Mouse (Mus musculus) heart, postnatal 0 days (tissue): Measurements from ENCODE around the gene Trmt1. TPM values are rescaled to one million over a fixed set of nuclear protein-coding genes. Genes with fewer than 3 reads are reported as not detected.

Experiments
- ATAC-seq: fragments of 200-750 bp; cut with Nextera tagmentation; 2 replicates; pipeline ENCODE4 v1.8.0; 2017; ENCODE audit warnings: low read depth, moderate number of reproducible peaks, moderate library complexity; ENCODE audit not compliant: insufficient read depth
- DNase-seq: peaks from one replicate; pipeline ENCODE4 v3.0.0-alpha.2; 2016; ENCODE audit warnings: low spot score
- H3K27ac ChIP-seq: fragments of 300-500 bp; sonication (generic); 2 replicates; pipeline ENCODE4 v1.5.1; 2014; ENCODE audit warnings: low read depth, mild to moderate bottlenecking
- H3K27me3 ChIP-seq: fragments of 300-500 bp; sonication (generic); 2 replicates; pipeline ENCODE4 v1.6.1; 2014; ENCODE audit warnings: low read length, mixed read lengths; ENCODE audit not compliant: control insufficient read depth, insufficient read depth
- H3K36me3 ChIP-seq: fragments of 300-500 bp; sonication (generic); replicated peaks from 2 replicates; pipeline ENCODE4 v1.6.1; 2014; ENCODE audit warnings: low read length, mixed read lengths; ENCODE audit not compliant: control insufficient read depth, insufficient read depth
- H3K4me1 ChIP-seq: fragments of 300-500 bp; sonication (generic); 2 replicates; pipeline ENCODE4 v1.6.1; 2014; ENCODE audit warnings: antibody characterized with exemption; ENCODE audit not compliant: control insufficient read depth, insufficient read depth
- H3K4me2 ChIP-seq: fragments of 300-500 bp; sonication (generic); 2 replicates; pipeline ENCODE4 v1.6.1; 2014; ENCODE audit warnings: low read depth, mild to moderate bottlenecking, low read length, moderate library complexity
- H3K4me3 ChIP-seq: fragments of 300-500 bp; sonication (generic); 2 replicates; pipeline ENCODE4 v1.5.1; 2014; ENCODE audit warnings: low read depth, low read length
- H3K9ac ChIP-seq: fragments of 300-500 bp; sonication (generic); replicated peaks from 2 replicates; pipeline ENCODE4 v1.6.1; 2014; ENCODE audit warnings: low read depth, low read length, mixed read lengths
- H3K9me3 ChIP-seq: fragments of 300-500 bp; sonication (generic); replicated peaks from 2 replicates; pipeline ENCODE4 v1.6.1; 2016; ENCODE audit warnings: low read length; ENCODE audit not compliant: control insufficient read depth
- CTCF ChIP-seq: IDR thresholded peaks from 2 replicates; pipeline ENCODE4 v1.5.1; 2016; ENCODE audit warnings: antibody characterized with exemption, control low read depth, low read depth
- EP300 ChIP-seq: IDR thresholded peaks from 2 replicates; pipeline ENCODE4 v1.6.1; 2016; ENCODE audit warnings: antibody characterized with exemption, low read depth
- WGBS: fragments of 180-500 bp; shearing (Covaris S2); extraction: QIAGEN DNeasy Blood & Tissue Kit; methylation state at CpG from one replicate; pipeline ENCODE4 v1.1.7; 2014; 5-methylcytosine and 5-hydroxymethylcytosine counted together
- polyA plus RNA-seq: library from polyadenylated mRNA; unstranded; fragments of >200 nt; fragmentation: Nextera tagmentation; extraction: Ambion mirVana; gene quantifications from 2 replicates; pipeline ENCODE4 v1.2.1, GENCODE M21; 2015
- total RNA-seq: library from RNA; depleted of rRNA; stranded (reverse); fragments of >200 nt; gene quantifications from 2 replicates; pipeline ENCODE4 v1.2.3, GENCODE M21; 2014; ENCODE audit warnings: low replicate concordance

Trmt1 gene
- total and polyA plus RNA-seq, 2 experiments from 2014 or later, result 29.5 to 98.3 TPM

DNA sequence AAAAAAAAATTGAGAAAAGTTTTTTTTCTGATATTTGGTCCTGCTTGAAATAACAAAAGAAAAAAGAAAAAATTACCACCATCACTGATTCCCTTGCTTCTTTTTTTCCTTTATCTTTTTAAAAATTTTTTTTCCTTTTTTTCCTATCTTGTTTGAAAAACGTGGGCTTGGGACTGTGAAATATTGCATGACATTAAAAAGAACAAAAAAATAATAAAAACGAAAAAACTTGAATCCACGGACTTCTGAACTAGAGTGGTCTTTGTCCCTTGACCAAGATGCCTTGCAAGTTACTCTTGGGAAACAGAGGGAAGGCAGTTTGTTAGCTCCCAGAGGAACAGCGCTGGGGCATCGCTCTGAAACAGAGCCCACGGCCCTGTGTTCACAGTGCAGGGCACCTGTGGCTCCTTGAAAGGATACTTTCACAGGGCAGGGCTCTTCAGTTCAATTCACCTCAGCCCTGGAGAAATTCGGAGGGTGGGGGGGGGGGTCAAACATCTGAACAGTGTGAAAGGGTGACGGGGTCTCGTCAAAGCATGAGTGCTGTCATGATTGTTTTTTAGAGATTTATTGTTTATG, 46.0 kb upstream of the Trmt1 start:
- Histone ChIP-seq H3K36me3 (no peaks in the 10 kb centered on the region), H3K27me3 (no peaks in the 10 kb centered on the region), H3K4me1 (no peaks in the 10 kb centered on the region), H3K4me2 (peak overlapping the region; percentile 69), H3K27ac (no peak overlapping the region), H3K4me3 (peak overlapping the region; percentile 73), H3K9me3 (no peaks in the 10 kb centered on the region), H3K9ac (peak overlapping the region; percentile 41)
- 32% methylated on average over 9 of the region's 9 CpGs for WGBS
- TF ChIP-seq EP300, result no peak
- no peak for TF ChIP-seq CTCF
- DNase-seq (no peak), ATAC-seq (no peak)

DNA sequence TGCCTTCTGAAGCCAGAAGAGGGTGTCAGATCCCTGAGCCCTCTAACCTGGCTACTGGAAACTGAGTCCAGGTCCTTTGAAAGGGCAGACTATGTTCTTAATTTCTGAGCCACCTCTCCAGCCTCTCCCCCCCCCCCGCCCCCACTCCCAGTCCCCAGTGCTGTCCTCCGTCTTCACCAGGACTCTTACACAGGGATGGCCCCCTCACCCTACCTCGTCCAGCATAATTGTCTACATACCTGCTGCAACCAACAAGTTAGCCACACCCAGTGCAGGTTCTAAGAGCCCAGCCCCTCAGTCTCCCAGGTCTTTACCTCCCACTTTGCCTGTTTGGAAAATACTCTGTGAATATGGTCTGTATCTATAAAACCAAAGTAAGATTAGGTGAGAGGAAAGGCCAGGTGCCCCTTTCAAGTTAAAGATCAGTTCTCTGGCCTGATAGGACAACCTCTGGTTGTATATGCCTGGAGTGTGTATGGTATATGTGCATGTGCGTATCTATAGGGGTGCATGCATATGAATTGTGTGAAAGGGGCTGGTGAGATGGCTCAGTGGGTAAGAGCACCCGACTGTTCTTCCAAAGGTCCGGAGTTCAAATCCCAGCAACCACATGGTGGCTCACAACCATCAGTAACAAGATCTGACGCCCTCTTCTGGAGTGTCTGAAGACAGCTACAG, 45.4 kb upstream of the Trmt1 start:
- Histone ChIP-seq H3K4me3 (no peak overlapping the region), H3K9me3 (no peaks in the 10 kb centered on the region), H3K4me2 (no peak overlapping the region; the same call in 1 of the 2 replicates), H3K4me1 (no peaks in the 10 kb centered on the region), H3K9ac (no peak overlapping the region), H3K36me3 (no peaks in the 10 kb centered on the region), H3K27ac (no peak overlapping the region), H3K27me3 (no peaks in the 10 kb centered on the region)
- 76% methylated on average over 7 of the region's 7 CpGs for WGBS
- ATAC-seq (no peak), DNase-seq (no peak)
- TF ChIP-seq EP300 (no peak), CTCF (no peak)

DNA sequence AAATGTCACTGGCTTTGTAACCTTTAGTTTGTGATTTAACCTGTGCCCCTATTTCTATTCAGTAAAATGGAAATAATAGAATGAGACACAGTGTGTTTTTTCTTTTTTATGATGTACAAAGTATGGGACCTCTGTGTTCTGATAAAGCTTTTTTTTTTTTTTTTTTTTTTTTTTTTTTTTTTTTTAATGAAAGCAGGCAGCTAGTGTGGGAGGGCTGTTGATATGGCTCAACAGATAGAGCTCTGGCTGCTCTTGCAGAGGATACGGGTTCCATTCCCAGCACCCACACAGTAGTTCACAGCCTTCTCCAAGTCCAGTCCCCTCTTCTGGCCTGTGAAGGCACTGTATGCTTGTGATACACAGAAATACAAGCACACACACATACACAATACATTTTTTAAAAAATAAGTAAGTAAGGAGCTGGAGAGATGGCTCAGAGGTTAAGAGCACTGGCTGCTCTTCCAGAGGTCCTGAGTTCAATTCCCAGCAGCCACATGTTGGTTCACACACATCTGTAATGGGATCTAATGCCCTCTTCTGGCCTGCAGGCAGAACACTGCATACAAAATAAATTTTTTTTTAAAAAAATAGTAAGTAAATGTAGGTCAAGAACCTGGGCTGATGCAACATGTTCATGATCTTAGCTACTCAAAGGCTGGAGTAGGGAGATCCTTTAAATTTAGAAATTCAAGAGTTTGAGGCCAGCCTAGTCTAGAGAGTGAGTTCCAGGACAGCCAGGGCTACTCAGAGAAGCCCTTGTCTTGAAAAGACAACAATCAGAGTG, 44.3 kb upstream of the Trmt1 start:
- Histone ChIP-seq H3K4me3 (no peak overlapping the region), H3K27me3 (no peaks in the 10 kb centered on the region), H3K4me1 (no peaks in the 10 kb centered on the region), H3K27ac (no peak overlapping the region), H3K9ac (no peak overlapping the region), H3K4me2 (no peak overlapping the region), H3K36me3 (no peaks in the 10 kb centered on the region), H3K9me3 (no peaks in the 10 kb centered on the region)
- no peak for TF ChIP-seq EP300
- no peak for TF ChIP-seq CTCF
- ATAC-seq, result no peak
- DNase-seq, result no peak
- WGBS, result 53% methylated on average over 1 of the region's 1 CpGs

DNA sequence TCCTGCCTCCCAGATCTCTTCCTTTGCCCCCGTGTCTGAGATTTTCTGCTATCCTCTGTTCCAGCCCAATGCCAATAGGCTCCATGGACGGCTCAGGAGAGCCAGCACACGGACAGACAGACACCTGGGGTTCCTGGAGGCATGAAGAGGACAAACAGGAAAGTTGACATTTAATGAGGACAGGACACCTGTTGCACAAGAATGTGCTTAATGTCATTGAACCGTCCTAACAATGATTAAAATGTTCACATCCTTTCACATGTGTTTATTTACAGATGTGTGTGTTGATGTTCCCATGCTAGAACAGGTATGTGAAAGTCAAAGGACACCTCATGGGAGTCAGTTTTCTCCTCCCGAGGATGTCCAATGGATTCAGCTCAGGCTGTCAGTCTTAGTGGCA, 43.1 kb upstream of the Trmt1 start:
- Histone ChIP-seq H3K36me3 (no peaks in the 10 kb centered on the region), H3K4me1 (peaks cover 9% of the 10 kb centered on the region; the same call in 1 of the 2 replicates), H3K27ac (no peak overlapping the region), H3K9me3 (no peaks in the 10 kb centered on the region), H3K9ac (no peak overlapping the region), H3K27me3 (no peaks in the 10 kb centered on the region), H3K4me3 (no peak overlapping the region), H3K4me2 (no peak overlapping the region)
- no peak for DNase-seq
- 67% methylated on average over 5 of the region's 5 CpGs for WGBS
- no peak for ATAC-seq
- TF ChIP-seq EP300 (no peak), CTCF (no peak)

DNA sequence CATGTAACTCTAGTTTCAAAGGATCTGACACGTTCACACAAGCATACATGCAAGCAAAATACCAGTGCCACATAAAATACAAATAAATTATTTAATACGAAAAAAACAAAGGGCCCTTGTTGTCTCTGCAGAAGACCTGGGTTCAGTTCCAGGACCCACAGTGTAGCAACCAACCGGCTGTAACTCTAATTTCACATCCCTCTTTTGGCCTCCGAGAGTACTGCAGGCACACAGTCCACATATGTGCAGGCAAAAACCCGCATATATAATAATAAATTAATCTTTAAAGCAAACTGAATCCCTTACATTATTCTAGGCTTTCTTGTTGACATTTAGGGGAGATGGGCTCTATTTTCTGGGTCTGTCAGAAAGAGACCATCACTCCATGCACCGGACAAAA, 39.3 kb upstream of the Trmt1 start:
- H3K36me3 ChIP-seq, result no peaks in the 10 kb centered on the region
- TF ChIP-seq EP300 (no peak), CTCF (no peak)
- H3K9me3 ChIP-seq, result no peaks in the 10 kb centered on the region
- DNase-seq, result no peak
- H3K27me3 ChIP-seq, result no peaks in the 10 kb centered on the region
- WGBS, result 50% methylated on average over 6 of the region's 6 CpGs
- H3K4me1 ChIP-seq, result peaks cover 9% of the 10 kb centered on the region; the same call in 1 of the 2 replicates
- H3K9ac ChIP-seq, result no peak overlapping the region
- peak overlapping the region; percentile 33 for H3K4me2 ChIP-seq
- no peak overlapping the region for H3K4me3 ChIP-seq
- peak overlapping the region; percentile 49; the same call in 1 of the 2 replicates for H3K27ac ChIP-seq
- no peak for ATAC-seq
